Mouse (Mus musculus) heart, embryonic 12.5 days (tissue): ENCODE data around the gene Il17rd. TPM values are rescaled to one million over a fixed set of nuclear protein-coding genes. Genes with fewer than 3 reads are reported as not detected.

Source experiments
- ATAC-seq: fragments of 200-750 bp; cut with Nextera tagmentation; 2 replicates; pipeline ENCODE4 v1.8.0; 2017; ENCODE audit warnings: moderate TSS enrichment, moderate library complexity; ENCODE audit not compliant: insufficient number of reproducible peaks, low FRiP score
- H3K27ac ChIP-seq: fragments of 300-500 bp; sonication (generic); 2 replicates; pipeline ENCODE4 v1.5.1; 2016; ENCODE audit warnings: mild to moderate bottlenecking, moderate library complexity; ENCODE audit not compliant: poor library complexity, severe bottlenecking
- H3K27me3 ChIP-seq: fragments of 300-500 bp; sonication (generic); replicated peaks from 2 replicates; pipeline ENCODE4 v1.6.1; 2016; ENCODE audit warnings: mild to moderate bottlenecking, moderate library complexity
- H3K36me3 ChIP-seq: fragments of 300-500 bp; sonication (generic); 2 replicates; pipeline ENCODE4 v1.6.1; 2016; ENCODE audit warnings: mild to moderate bottlenecking, moderate library complexity
- H3K4me1 ChIP-seq: fragments of 300-500 bp; sonication (generic); replicated peaks from 2 replicates; pipeline ENCODE4 v1.6.1; 2016; ENCODE audit warnings: mild to moderate bottlenecking
- H3K4me2 ChIP-seq: fragments of 300-500 bp; sonication (generic); 2 replicates; pipeline ENCODE4 v1.6.1; 2016; ENCODE audit warnings: mild to moderate bottlenecking, moderate library complexity
- H3K4me3 ChIP-seq: fragments of 300-500 bp; sonication (generic); 2 replicates; pipeline ENCODE4 v1.5.1; 2016; ENCODE audit warnings: mild to moderate bottlenecking
- H3K9ac ChIP-seq: fragments of 300-500 bp; sonication (generic); 2 replicates; pipeline ENCODE4 v1.6.1; 2016; ENCODE audit warnings: mild to moderate bottlenecking, moderate library complexity
- H3K9me3 ChIP-seq: fragments of 300-500 bp; sonication (generic); replicated peaks from 2 replicates; pipeline ENCODE4 v1.6.1; 2016; ENCODE audit warnings: mild to moderate bottlenecking, moderate library complexity
- WGBS: fragments of 180-500 bp; shearing (Covaris S2); methylation state at CpG from one replicate; pipeline ENCODE4 v1.1.7; 2016; 5-methylcytosine and 5-hydroxymethylcytosine counted together
- polyA plus RNA-seq: library from polyadenylated mRNA; unstranded; fragments of >200 nt; fragmentation: Nextera tagmentation; extraction: Ambion mirVana; gene quantifications from 2 replicates; pipeline ENCODE4 v1.2.1, GENCODE M21; 2016

The Il17rd gene
- polyA plus RNA-seq, 1 experiment from 2014 or later = 1.5 TPM

- H3K9ac ChIP-seq = no peak overlapping the region
- no peak overlapping the region for H3K4me2 ChIP-seq
- H3K27me3 ChIP-seq = no peaks in the 10 kb centered on the region
- WGBS = 88% methylated on average over 14 of the region's 14 CpGs
- H3K36me3 ChIP-seq = no peaks in the 10 kb centered on the region
- no peak overlapping the region for H3K4me3 ChIP-seq
- no peak overlapping the region for H3K27ac ChIP-seq
- no peak for ATAC-seq
- no peaks in the 10 kb centered on the region for H3K4me1 ChIP-seq
- 0 out of 2 replicates have a peak, but pooled peaks cover 3% of the 10 kb centered on the region for H3K9me3 ChIP-seq
Measured at GRCm38 (mm10) chr14:27019850-27020249, 18.9 kb upstream of the Il17rd start.

- Histone ChIP-seq H3K27ac (no peak overlapping the region), H3K36me3 (no peaks in the 10 kb centered on the region), H3K4me1 (no peaks in the 10 kb centered on the region), H3K9ac (no peak overlapping the region), H3K4me2 (no peak overlapping the region), H3K4me3 (no peak overlapping the region), H3K9me3 (0 out of 2 replicates have a peak, but pooled peaks cover 3% of the 10 kb centered on the region), H3K27me3 (no peaks in the 10 kb centered on the region)
- 37% methylated on average over 11 of the region's 11 CpGs for WGBS
- ATAC-seq = no peak
Measured at GRCm38 (mm10) chr14:27022876-27023275, 15.9 kb upstream of the Il17rd start.

- Histone ChIP-seq H3K4me2 (no peak overlapping the region), H3K9ac (no peak overlapping the region), H3K27ac (no peak overlapping the region), H3K4me1 (no peaks in the 10 kb centered on the region), H3K27me3 (no peaks in the 10 kb centered on the region), H3K36me3 (no peaks in the 10 kb centered on the region), H3K9me3 (0 out of 2 replicates have a peak, but pooled peaks cover 1% of the 10 kb centered on the region), H3K4me3 (no peak overlapping the region)
- WGBS = 54% methylated on average over 4 of the region's 4 CpGs
- no peak for ATAC-seq
Measured at GRCm38 (mm10) chr14:27024664-27025063, 14.1 kb upstream of the Il17rd start.

- H3K4me2 ChIP-seq = peak overlapping the region; percentile 53
- no peak overlapping the region for H3K9ac ChIP-seq
- ATAC-seq = no peak
- H3K4me1 ChIP-seq = no peaks in the 10 kb centered on the region
- no peaks in the 10 kb centered on the region for H3K9me3 ChIP-seq
- no peaks in the 10 kb centered on the region for H3K36me3 ChIP-seq
- H3K4me3 ChIP-seq = peak overlapping the region; percentile 9; the same call in 1 of the 2 replicates
- 2% methylated on average over 15 of the region's 15 CpGs for WGBS
- H3K27ac ChIP-seq = no peak overlapping the region
- no peaks in the 10 kb centered on the region for H3K27me3 ChIP-seq
Measured at GRCm38 (mm10) chr14:27029771-27030173, 9.0 kb upstream of the Il17rd start.

GRCm38 (mm10) chr14:27031142-27031541 is 7.6 kb upstream of the Il17rd start:
- ATAC-seq = no peak
- Histone ChIP-seq H3K9me3 (no peaks in the 10 kb centered on the region), H3K4me3 (no peak overlapping the region), H3K4me2 (no peak overlapping the region), H3K4me1 (no peaks in the 10 kb centered on the region), H3K27me3 (no peaks in the 10 kb centered on the region), H3K36me3 (no peaks in the 10 kb centered on the region), H3K27ac (no peak overlapping the region), H3K9ac (no peak overlapping the region)
- WGBS = 18% methylated on average over 4 of the region's 4 CpGs

- H3K4me3 ChIP-seq = no peak overlapping the region
- H3K9me3 ChIP-seq = no peaks in the 10 kb centered on the region
- no peak for ATAC-seq
- H3K4me1 ChIP-seq = peaks cover 14% of the 10 kb centered on the region
- no peak overlapping the region for H3K27ac ChIP-seq
- WGBS = 62% methylated on average over 1 of the region's 1 CpGs
- no peak overlapping the region for H3K4me2 ChIP-seq
- H3K36me3 ChIP-seq = no peaks in the 10 kb centered on the region
- H3K9ac ChIP-seq = no peak overlapping the region
- no peaks in the 10 kb centered on the region for H3K27me3 ChIP-seq
Measured at GRCm38 (mm10) chr14:27037513-27037912, 1.2 kb upstream of the Il17rd start.

- Histone ChIP-seq H3K9me3 (no peaks in the 10 kb centered on the region), H3K27me3 (no peaks in the 10 kb centered on the region), H3K4me2 (peak overlapping the region; percentile 97), H3K4me1 (peaks cover 28% of the 10 kb centered on the region), H3K36me3 (no peaks in the 10 kb centered on the region), H3K9ac (peak overlapping the region; percentile 86), H3K4me3 (peak overlapping the region; percentile 92), H3K27ac (no peak overlapping the region)
- under 1% methylated on average over 59 of the region's 59 CpGs for WGBS
- peak; percentile 60 for ATAC-seq
Measured at GRCm38 (mm10) chr14:27039281-27040248, 824 bp downstream of the Il17rd start.

GRCm38 (mm10) chr14:27040451-27040850 is 1.7 kb downstream of the Il17rd start:
- no peak overlapping the region for H3K27ac ChIP-seq
- peak overlapping the region; percentile 86 for H3K9ac ChIP-seq
- H3K27me3 ChIP-seq = no peaks in the 10 kb centered on the region
- peak overlapping the region; percentile 97 for H3K4me2 ChIP-seq
- H3K9me3 ChIP-seq = no peaks in the 10 kb centered on the region
- 17% methylated on average over 12 of the region's 12 CpGs for WGBS
- peak overlapping the region; percentile 92 for H3K4me3 ChIP-seq
- ATAC-seq = no peak
- peaks cover 36% of the 10 kb centered on the region for H3K4me1 ChIP-seq
- H3K36me3 ChIP-seq = no peaks in the 10 kb centered on the region

- Histone ChIP-seq H3K4me1 (peaks cover 38% of the 10 kb centered on the region), H3K9me3 (no peaks in the 10 kb centered on the region), H3K36me3 (no peaks in the 10 kb centered on the region), H3K27me3 (no peaks in the 10 kb centered on the region), H3K9ac (no peak overlapping the region), H3K4me3 (no peak overlapping the region), H3K4me2 (no peak overlapping the region), H3K27ac (no peak overlapping the region)
- 56% methylated on average over 8 of the region's 8 CpGs for WGBS
- no peak for ATAC-seq
Measured at GRCm38 (mm10) chr14:27042280-27042983, 3.7 kb downstream of the Il17rd start.

- no peak for ATAC-seq
- H3K9me3 ChIP-seq = no peaks in the 10 kb centered on the region
- no peak overlapping the region for H3K4me3 ChIP-seq
- H3K27ac ChIP-seq = no peak overlapping the region
- no peaks in the 10 kb centered on the region for H3K27me3 ChIP-seq
- WGBS = 46% methylated on average over 5 of the region's 5 CpGs
- no peaks in the 10 kb centered on the region for H3K36me3 ChIP-seq
- H3K4me2 ChIP-seq = no peak overlapping the region
- no peak overlapping the region for H3K9ac ChIP-seq
- H3K4me1 ChIP-seq = peaks cover 38% of the 10 kb centered on the region
Measured at GRCm38 (mm10) chr14:27043416-27043815, 4.7 kb downstream of the Il17rd start.
